Mouse (Mus musculus): ENCODE results near the gene Ier5.
A peak's percentile ranks its signal among the peaks of the same experiment; 100 is the strongest.

The Ier5 gene

GRCm38 (mm10) chr1:155102631-155103030, 3.2 kb upstream of the Ier5 start:
- DNase-seq (ENCODE audit: low read depth in 2 of 2, low spot score in 2 of 2): no peak

GRCm38 (mm10) chr1:155098486-155099279, 753 bp downstream of the Ier5 start:
- peak; percentile 61 to 66 for DNase-seq (ENCODE audit: low read depth in 2 of 2, low spot score in 2 of 2)

DNA sequence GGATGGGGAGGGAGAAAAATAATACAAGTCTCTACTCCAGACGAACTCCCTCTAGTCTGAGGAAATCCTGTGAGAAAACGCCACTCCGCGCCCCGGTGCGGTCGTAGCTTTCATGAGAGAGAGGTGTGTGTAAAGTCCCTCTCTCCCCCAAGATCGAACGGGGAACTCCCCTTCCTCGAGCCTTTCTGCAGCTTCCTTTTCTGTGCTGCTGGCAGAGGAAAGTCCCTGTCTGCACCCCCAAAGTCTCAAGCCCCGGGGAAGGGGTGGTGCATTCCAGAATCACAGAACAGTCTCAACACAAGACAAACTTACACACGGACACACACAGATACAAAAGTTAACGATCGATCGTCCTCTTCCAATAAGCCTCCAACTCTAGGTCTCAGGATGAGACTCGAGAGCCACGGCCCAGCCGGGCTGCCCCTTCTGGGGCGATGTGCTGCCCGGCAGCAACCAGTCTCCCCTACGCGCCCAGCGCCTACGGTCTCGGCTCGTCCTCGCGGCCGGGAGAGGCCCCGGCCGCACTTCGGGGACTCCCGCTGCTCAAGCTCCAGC, 1.4 kb downstream of the Ier5 start:
- DNase-seq (ENCODE audit: low read depth in 2 of 2, low spot score in 2 of 2): peak; percentile 73 to 76

GRCm38 (mm10) chr1:155097354-155097753, 2.1 kb downstream of the Ier5 start:
- no peak for DNase-seq (ENCODE audit: low read depth in 2 of 2, low spot score in 2 of 2)

- DNase-seq (ENCODE audit: low read depth in 2 of 2, low spot score in 2 of 2): no peak
Measured at GRCm38 (mm10) chr1:155096620-155097261, 2.7 kb downstream of the Ier5 start.

DNA sequence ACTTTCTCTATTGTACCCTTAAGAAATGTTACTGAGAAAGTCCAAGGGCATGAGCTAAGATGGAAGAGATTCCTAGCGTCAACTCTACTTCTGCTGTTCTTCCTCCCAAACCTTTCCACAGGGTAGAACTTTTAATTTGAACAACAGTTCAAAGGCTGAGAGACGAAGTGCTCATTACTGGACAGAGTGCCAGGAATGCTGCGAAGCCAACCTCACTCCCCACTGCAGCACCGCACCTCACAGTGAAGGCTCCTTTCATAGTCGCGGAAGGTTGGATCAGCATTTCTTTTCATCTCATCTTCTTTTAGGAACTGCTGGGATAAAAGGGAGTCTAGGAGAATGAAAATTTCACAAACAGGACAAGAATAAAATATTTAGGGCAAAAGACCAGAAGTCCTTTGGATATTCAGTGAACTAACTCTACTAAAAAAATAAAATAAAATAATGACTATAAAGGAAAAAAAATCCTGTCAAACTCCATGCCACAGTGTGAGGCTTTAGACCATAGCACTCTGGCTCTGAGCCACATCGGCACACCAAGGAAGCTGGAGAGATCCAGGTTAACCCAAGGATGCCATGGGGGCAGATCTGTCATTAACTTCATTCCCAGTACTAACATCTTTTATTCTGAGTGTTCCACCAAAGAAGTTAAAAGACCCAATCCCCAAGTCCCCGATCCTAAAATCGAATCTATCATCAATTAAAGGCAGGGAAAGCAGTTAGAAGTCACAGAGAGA, 5.3 kb downstream of the Ier5 start:
- no peak for DNase-seq (ENCODE audit: low read depth in 2 of 2, low spot score in 2 of 2)

DNA sequence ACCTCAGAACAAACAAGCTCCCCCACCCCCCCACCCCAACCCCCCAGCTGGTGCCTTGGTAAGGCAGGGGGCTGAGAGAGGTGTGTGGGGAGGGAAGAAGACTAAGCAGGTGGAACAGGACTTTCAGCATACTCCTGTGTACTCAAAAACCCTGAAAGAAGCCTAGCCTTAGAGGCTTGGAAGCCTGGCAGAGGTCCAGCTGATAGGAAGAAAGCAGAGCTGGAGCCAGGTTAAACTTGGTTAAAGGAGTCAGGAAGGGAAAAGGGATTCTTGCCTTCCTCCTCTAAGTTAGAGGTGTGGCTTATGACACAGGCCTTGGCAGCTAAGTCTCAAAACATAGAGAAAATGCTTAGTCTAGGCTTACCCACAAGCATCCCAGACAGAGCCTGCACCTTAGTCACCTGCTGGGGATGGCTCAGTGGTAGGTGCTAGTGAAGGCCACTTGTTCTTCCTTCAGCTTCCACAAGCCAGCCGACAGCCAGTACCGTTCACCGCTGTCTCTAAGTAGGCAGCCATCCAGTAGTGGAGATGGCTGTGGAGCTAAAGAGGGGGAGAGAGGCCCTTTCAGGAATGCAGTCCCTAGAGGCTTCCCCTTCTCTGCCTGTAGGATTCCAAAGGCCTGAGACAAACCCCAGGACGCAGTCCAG, 6.2 kb downstream of the Ier5 start:
- no peak for DNase-seq (ENCODE audit: low read depth in 2 of 2, low spot score in 2 of 2)

GRCm38 (mm10) chr1:155091842-155092800, 7.3 kb downstream of the Ier5 start:
- no peak for DNase-seq (ENCODE audit: low read depth in 2 of 2, low spot score in 2 of 2)

DNA sequence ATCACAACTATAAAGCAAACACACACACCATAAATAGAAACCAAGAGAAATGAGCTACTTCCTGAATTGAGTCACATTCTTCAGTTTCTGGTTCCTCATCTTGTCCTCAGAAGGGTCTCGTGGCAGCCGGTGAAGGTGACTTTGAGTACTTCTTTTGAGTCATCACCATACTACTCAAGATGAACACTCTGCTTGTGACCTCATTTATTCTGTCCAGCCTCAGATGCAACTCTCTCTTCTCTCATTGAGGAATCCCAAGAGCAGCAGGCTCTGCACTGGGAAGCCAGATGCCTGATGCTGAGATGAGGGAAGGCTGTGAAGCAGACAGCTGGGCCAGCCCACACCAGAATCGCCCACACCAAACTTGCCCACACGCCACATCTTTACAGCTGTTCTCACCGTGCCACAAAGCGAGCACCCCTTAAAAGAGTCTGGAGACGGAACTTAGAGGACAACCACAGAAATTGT, 8.0 kb downstream of the Ier5 start:
- DNase-seq (ENCODE audit: low read depth in 2 of 2, low spot score in 2 of 2): no peak

- DNase-seq (ENCODE audit: low read depth in 2 of 2, low spot score in 2 of 2): no peak
Measured at GRCm38 (mm10) chr1:155090736-155091135, 8.7 kb downstream of the Ier5 start.

DNA sequence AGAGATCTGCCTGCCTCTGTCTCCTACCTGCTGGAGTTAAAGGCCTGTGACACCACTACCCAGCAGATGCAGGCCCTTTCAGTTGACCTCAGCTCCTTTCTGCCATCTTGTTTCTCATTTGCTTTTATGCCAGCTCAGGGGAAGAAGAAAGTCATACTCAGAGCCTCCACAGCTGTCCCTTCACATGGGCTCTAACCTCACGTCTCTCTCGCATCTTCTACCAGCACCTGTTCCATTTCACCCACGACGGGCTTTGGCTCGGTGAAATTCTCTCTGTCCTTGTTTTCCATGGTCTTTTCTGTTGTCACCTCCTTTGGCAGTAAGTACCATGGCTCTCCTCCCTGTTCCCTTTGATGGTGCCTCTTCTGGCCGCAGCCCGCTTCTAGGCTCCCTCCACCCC, 9.1 kb downstream of the Ier5 start:
- DNase-seq (ENCODE audit: low read depth in 2 of 2, low spot score in 2 of 2): no peak

- no peak for DNase-seq (ENCODE audit: low read depth in 2 of 2, low spot score in 2 of 2)
Measured at GRCm38 (mm10) chr1:155088847-155089603, 10.4 kb downstream of the Ier5 start.

DNA sequence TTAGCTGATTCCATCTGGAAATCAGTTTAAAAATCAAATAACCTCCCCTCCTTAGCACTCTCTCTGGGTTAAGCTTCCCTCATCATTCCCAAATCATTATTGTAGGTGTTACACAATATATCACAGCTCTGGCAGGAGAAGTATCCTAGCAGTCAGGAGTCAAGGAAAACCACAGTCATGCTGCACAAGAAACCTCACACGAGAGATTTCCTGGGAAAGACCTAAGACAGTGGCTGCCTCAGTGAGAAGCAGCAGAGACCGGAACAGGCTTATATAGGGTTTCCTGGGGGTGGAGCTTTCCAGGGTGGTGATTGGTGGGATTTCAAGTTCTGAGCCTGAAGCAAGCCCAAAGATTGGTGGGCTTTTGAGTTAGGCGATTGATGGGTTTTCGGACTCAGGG, 11.4 kb downstream of the Ier5 start:
- DNase-seq (ENCODE audit: low read depth in 2 of 2, low spot score in 2 of 2): no peak

DNA sequence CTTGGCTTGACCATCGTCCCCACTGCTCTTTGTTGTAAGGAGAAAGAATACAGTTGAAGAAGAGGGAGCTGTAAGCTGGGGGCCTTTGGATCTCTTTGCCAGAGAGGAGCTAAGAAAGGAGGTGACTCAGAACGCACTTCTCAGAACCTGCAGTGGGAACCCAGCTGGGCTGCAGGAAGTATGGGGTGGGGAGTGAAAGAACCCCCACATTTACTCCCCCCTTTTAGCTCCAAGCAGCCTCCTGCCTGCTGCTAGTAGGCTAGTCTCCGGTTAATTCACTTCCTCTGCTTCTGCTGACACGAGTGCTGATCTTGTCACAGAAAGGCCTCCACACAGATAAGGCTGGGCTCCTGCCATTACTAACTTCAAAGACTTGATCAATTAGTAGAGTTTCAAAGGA, 12.5 kb downstream of the Ier5 start:
- DNase-seq (ENCODE audit: low read depth in 2 of 2, low spot score in 2 of 2): peak; percentile 29 to 39

DNA sequence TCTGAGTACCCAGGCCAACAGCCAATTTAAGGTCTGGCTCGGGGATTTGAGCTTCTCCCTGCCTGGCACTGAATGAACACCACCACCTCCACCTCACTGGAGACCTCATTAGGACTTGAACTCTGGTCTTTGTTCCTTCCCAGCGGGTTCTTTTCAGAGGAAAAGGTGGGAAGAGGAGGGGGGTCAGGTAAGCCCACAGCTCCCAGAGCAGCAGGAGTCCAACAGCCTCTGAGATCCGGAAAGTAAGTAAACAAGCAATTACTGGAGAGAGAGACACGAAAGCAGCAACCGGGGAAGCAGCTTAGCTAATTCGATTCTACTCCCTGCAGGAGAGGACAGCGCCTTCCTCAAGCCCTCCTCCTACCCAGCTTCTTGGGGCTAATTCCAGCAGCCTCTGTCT, 13.0 kb downstream of the Ier5 start:
- DNase-seq (ENCODE audit: low read depth in 2 of 2, low spot score in 2 of 2): no peak

DNA sequence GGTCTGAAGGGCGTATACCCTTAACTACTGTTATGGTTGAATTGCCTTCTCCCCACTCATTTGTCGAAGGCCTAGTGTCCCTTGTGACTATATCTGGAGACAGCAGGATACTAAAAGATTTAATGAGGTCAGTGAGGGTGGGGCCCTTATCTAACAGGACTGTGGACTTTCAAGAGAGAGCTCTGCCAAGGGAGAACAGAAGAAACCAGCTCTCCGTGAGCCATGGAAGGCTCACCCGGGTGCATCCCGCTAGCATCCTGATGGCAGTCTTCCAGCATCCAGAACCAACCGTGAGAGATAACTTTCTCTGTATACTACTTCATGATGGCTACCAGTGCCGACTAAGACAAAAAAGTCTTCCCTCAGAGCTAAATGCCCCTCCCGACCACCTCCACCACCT, 14.6 kb downstream of the Ier5 start:
- no peak for DNase-seq (ENCODE audit: low read depth in 2 of 2, low spot score in 2 of 2)

DNA sequence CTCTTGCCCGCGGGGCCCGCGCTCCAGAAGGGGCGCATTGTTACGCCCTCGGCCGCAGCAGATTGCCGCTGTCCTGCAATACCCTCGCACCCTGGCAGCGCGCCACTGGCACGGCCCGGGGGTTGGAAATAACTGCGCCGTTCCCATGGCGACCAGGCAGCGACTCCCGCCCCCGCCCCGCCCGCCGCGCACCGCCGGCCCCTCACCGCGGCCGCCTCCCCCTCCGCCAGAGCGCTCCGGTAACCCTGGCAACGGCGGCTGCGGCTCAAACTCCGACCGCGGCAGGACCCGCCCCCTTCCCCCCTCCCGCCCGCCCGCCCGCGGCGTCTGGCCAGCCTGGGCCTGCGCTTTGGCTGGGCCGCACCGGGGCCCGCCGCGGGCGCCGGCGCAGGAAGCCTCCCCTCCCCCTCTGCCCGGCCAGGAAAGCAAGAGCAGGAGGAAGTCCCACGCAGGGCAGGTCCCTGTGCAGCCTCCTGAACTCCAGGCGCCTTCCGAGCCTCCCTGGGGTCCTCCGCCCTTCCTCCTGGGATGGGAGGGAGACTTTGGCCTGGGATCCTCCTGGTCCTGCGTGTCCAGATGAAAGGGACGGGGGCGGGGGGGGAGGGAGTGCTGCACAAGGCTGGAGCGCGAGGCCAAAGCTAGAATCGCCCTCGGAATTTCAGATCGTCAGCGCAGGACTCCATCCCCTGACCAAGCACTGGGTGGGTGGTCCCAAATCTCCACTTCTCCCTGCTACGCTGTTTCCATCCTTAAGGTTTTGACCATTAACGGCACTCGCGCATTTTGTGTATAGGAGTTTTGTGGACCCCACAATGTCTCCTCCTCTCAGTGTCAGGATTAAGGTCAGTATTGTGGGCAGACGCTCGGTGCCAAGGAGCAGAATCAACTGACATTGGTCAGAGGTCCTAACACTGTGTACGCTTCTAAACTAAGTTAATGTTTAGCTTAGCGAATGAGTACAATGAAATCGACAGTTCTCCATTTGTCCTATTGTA, 15.9 kb downstream of the Ier5 start:
- DNase-seq (ENCODE audit: low read depth in 2 of 2, low spot score in 2 of 2): peak; percentile 59 to 65

DNA sequence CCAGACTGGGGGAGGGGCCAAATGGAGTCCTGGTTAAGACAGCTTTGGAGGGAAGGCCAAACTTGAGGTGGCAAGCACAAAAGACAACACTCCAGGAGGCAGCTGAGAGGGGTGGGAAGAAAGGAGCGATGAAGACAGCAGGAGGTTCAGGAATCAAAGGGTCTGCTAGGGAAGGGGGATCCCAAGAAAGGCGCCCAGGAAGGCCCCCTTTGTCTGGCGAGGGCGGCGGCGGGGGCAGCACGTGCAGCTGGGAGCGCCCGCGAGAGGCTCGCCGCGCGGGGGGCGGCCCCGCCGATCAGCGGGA, 16.5 kb downstream of the Ier5 start:
- peak in 1 of 2 experiments; percentile 21 for DNase-seq (ENCODE audit: low read depth in 2 of 2, low spot score in 2 of 2)
